Mouse (Mus musculus): ENCODE measurements at regions not wholly inside any gene's neighbourhood (a gene's known extent, or its start where the extent isn't known, plus 50 kb on each side); places are given as distances from the start of the nearest gene placed in this dataset.

DNA sequence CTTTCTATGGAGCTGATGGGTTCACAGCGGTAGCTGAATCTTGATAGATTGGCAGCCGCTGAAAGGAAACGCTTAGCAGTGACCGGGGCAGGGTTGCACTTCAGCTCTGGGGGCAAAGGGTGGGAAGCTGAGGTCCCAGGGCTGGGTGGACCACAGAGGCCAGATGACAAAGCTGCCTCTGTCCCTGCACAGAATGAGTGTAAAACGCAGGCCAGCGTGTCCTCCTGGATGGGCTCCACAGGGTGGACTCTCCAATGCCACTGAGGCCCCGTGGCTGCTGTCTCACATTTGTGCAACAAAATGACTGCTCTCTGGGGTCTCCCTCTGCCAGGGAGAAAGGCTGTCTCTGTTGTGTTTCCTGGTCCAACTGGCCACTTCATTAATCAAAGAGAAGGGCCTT is 179.8 kb downstream of the Tshz3 start:
- TF ChIP-seq HCFC1 (IDR thresholded peaks at IDR 0.05; ENCODE audit: borderline replicate concordance, insufficient read depth, low read length) (no peak), CHD2 (IDR thresholded peaks at IDR 0.05; ENCODE audit: low read depth, low read length) (no peak)
